Mouse (Mus musculus): ENCODE data around the gene Ephb3.
A peak's percentile ranks its signal among the peaks of the same experiment; 100 is the strongest.
"Not testable (repeated sequence)": the region's sequence is repeated elsewhere in the genome, so short reads cannot be mapped to it uniquely, and the experiment has no call there.

Gene Ephb3

GRCm38 (mm10) chr16:21204367-21205092 is at the start of gene Ephb3:
Ephb3 (plus strand) TSS chr16:21204755.
- ATAC-seq (ENCODE audit: low TSS enrichment): peak; percentile 90

DNA sequence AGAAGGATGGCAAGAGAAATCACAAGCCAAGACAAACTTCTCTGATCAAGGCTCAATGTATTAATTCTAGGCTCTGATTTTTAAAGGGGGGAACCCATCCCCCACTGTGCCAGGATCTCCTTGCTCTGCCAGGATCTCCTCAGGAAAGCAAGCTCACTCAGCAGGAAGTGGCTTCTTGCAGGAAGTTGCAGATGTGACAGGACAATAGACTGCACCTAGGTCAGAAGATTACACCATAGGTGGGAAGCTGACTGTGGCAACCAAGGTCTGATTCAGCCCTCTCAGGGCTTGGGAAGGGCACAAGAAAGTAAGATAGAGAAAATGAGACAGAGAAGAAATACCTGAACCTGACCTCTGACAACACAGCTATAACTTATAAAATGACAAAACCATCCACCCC is 48.3 kb upstream of the Ephb3 start:
- ATAC-seq (ENCODE audit: low TSS enrichment): not testable (repeated sequence)

DNA sequence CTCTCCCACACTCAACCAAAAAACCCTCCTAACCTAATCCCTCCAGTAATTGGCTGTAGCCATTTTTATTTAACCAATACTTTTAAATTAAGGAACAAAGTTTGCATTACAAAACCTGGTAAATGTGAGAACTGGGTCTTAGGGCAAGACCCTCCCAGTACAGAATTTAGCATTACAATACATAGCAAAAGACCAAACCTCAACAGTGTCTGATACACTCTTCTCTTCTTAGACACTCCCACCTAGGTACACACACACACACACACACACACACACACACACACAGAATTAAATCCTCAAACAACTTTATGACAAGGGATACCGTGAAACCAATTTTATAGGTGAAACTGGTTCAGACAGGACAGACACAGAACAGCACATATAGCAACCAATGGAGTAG is 45.3 kb upstream of the Ephb3 start:
- ATAC-seq (ENCODE audit: low TSS enrichment): not testable (repeated sequence)

GRCm38 (mm10) chr16:21163423-21163822 is 41.1 kb upstream of the Ephb3 start:
- ATAC-seq (ENCODE audit: low TSS enrichment): not testable (repeated sequence)

DNA sequence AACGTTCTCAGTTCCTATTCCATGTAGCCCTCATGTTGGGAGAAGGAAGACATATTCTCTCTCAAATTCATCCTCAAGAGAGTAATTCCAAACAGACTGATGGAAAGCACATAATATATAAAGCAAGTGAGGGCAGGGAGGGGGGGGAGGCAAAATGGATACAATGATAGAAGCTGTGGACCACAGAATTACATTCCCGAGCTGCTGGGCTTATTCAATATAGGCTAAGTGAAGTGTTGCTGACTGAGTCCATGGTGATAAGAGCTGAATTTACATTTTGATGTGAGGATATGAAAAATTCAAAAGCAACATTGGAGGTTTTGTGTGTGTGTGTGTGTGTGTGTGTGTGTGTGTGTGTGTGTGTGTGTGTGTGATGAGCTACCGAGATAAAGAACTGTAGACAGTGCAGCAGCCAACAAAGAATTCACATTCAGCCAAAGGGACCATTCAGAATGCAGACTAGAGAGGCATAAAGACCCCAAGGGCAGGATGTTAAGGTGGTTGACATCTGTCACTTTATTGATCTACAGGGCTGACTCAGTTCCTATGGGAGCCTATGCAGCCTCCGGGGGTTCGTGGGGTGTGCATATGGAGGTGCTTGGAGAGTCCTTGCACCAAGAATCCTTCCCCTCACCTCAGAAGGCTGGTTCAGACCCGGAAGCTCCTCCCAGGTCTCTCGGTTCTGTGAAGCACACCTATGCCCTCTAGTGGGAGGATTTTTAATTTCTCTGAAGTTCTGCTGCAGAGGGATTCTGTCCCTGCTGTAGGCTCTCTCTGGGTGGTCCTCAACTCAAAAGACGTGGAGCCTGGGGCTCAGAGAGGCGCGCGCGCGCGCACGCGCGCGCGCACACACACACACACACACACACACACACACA is 39.0 kb upstream of the Ephb3 start:
- ATAC-seq (ENCODE audit: low TSS enrichment): peak; percentile 74

DNA sequence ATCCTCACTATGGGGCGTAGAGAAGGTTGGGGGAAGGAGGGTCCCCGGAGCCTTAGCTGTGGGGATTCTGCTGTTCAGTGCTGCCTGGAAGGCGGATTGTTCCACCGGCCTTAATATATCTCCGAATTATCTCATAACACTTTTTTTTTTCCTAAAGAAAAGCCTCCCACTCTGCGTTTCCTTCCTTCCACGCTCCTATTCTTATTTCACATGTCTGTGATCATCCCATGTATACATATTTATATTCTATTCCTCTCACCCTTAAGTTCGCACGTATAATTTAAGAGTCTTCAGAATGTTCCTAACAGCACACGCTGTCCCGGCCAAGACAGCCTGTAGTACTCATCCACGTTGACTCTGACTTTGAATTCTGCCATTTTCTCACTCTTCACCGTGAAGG is 35.8 kb upstream of the Ephb3 start:
- peak; percentile 93 for ATAC-seq (ENCODE audit: low TSS enrichment)

- ATAC-seq (ENCODE audit: low TSS enrichment): no peak
Observed at GRCm38 (mm10) chr16:21175236-21175635, 29.3 kb upstream of the Ephb3 start.

DNA sequence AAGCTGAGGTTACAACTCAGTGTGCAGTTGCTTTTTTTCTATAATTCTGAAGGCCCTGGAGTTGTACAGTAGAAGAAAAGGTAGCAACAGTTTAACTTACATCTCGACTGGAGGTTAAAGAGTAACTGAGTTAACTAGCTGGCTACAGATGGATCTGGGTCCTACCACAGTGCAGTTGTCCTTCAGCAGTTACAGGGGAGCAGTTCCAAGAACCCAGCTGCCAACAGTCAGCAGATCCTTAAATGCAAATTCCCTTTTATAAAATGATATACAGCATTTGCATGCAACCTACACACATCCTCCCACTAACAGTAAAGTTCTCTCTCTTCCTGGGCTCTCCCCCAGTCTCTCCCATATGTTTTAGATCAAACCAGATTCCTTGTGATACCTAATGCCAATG is 22.4 kb upstream of the Ephb3 start:
- ATAC-seq (ENCODE audit: low TSS enrichment): peak; percentile 95

DNA sequence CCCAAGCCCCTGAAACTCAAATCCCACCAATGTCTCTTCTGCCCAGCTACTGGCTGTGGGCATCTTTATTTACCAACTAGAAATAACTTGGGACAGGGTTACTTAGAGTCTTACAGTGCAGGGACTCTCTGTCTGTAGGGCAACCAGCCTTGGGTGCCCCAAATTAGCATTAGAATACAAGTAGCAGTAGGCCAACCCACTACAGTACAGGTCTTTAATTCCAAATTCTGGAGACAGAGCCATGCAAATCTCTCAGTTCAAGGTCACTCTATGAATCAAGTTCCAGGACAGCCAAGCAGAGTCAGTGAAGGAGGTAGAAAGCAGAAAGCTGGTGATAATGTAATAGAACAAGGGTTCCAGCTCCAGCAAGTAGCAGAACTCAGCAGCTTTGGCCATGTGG is 19.9 kb upstream of the Ephb3 start:
- ATAC-seq (ENCODE audit: low TSS enrichment): no peak

DNA sequence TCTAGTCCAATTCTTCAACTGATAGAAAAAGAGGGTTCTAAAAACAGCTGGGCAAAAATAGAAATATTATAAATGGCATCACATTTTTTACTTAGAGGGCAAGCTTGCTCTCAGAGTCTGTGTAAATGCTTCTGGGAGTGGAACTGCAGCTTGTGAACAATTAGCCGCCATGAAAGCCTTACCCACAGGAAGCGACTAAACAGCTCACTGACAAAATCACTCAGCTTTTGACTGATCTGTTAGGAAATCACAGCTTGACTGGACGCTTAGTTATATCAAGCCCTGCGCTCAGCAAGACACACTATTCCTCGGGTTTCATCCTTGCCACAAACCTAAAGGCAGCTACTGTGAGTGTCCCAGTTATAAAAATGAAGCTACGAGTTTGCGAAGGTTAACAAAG is 17.0 kb upstream of the Ephb3 start:
- ATAC-seq (ENCODE audit: low TSS enrichment): peak; percentile 70

GRCm38 (mm10) chr16:21188345-21188744 is 16.2 kb upstream of the Ephb3 start:
- no peak for ATAC-seq (ENCODE audit: low TSS enrichment)

DNA sequence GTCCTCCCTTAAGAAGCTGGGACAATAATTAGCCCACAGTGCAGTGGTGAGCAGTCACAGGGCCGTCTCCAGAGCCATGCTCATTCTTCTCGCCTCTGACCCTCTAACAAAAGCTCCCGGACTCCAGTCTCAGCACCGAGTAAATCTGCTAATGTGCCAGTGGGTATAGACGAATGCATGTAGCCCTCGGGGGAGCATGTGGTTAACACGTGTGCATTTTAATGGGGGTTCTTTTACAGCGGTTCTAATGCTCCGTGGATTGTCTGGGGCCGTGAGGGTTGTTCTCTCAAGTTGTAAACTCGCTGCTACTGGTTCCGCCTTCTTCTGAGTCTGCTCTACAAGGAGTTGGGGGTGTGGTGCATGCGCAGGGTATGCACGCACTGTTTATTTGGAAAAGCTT is 13.0 kb upstream of the Ephb3 start:
- ATAC-seq (ENCODE audit: low TSS enrichment): no peak

GRCm38 (mm10) chr16:21192509-21193354 is 11.8 kb upstream of the Ephb3 start:
- ATAC-seq (ENCODE audit: low TSS enrichment): peak; percentile 84

DNA sequence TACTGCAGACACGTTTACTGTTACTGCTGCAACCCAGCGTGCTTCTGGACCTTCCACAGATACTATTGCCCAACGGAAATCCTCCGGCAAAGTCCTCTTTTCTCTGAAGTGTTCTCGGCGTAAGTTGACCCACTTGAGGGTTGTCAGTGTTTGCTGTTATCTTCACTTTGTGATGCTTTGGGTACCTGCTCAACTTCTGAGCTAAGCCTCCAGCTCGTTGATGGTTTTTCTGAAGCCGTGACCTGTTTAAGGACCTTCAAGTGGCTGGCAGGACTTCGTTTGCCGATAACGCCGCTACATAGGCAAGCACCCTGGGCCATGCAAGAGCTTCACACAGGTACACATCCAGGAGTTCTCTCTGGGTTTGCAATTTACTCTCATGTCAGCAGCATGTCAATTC is 10.4 kb upstream of the Ephb3 start:
- no peak for ATAC-seq (ENCODE audit: low TSS enrichment)

GRCm38 (mm10) chr16:21195260-21195866 is 9.2 kb upstream of the Ephb3 start:
- ATAC-seq (ENCODE audit: low TSS enrichment): no peak

GRCm38 (mm10) chr16:21196576-21196975 is 8.0 kb upstream of the Ephb3 start:
- no peak for ATAC-seq (ENCODE audit: low TSS enrichment)

- ATAC-seq (ENCODE audit: low TSS enrichment): no peak
Observed at GRCm38 (mm10) chr16:21197542-21197941, 7.0 kb upstream of the Ephb3 start.

DNA sequence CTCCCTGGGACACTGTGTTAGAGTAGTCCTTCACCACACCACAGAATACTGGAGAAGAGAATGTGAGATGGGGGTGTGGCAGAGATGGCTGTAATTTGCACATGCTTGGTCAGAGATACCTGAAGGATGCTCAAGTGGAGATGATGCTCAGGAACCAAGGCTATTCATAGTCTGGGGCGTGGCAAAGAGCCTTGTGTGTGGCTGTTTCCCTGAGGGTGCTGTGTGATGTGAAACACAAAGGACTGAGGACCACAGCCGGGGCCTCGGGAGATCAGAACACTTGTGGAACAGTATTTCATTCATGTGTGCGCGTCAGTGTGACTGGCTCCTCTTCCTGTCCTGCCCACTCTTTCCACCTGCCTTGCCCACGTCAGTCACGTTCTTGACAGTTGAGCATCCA is 6.5 kb upstream of the Ephb3 start:
- ATAC-seq (ENCODE audit: low TSS enrichment): no peak

- no peak for ATAC-seq (ENCODE audit: low TSS enrichment)
Observed at GRCm38 (mm10) chr16:21198529-21198928, 6.0 kb upstream of the Ephb3 start.

DNA sequence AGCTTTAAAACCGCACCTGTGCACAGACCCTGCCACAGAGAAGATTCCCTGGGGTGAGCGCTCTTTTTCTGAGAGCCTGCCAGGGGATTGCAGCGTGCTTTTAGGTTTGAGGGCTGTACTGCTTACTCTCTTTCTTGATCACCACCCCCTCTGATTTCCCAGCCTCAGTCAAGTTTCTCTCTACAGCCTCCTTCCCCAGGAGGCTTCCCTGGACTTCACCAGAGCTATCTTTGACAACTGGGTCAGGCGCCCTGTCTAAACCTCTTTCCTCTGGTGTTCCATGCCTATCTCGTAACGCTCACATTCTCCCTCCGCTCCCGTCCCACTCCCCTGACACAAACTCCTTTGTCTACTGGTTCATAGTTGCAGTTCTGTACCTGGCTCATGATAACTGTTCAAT is 5.1 kb upstream of the Ephb3 start:
- no peak for ATAC-seq (ENCODE audit: low TSS enrichment)

GRCm38 (mm10) chr16:21202731-21203130 is 1.8 kb upstream of the Ephb3 start:
- no peak for ATAC-seq (ENCODE audit: low TSS enrichment)

Data from frontal cortex, adult (tissue).